Mouse (Mus musculus) heart, adult 18-20 months (tissue): ENCODE measurements around the gene Slc6a12. TPM values are rescaled to one million over a fixed set of nuclear protein-coding genes. Genes with fewer than 3 reads are reported as not detected.
A peak's percentile ranks its signal among the peaks of the same experiment; 100 is the strongest.

Experiments used
- DNase-seq, 2 experiments: peaks; one replicate each; pipeline ENCODE4 v3.0.0; 2021 to 2022; ENCODE audit warnings: mixed read lengths in 1 of 2
- microRNA-seq, 2 experiments: library from miRNA; unstranded; fragments of <30 nt; microRNA quantifications; one replicate each; pipeline ENCODE4 v1.2.0; 2022
- total RNA-seq, 2 experiments: library from RNA; stranded (reverse); gene quantifications; 2 replicates each; pipeline ENCODE4 v1.2.3; 2021

The Slc6a12 gene
- total RNA-seq, 2 experiments from 2014 or later: not detected

DNA sequence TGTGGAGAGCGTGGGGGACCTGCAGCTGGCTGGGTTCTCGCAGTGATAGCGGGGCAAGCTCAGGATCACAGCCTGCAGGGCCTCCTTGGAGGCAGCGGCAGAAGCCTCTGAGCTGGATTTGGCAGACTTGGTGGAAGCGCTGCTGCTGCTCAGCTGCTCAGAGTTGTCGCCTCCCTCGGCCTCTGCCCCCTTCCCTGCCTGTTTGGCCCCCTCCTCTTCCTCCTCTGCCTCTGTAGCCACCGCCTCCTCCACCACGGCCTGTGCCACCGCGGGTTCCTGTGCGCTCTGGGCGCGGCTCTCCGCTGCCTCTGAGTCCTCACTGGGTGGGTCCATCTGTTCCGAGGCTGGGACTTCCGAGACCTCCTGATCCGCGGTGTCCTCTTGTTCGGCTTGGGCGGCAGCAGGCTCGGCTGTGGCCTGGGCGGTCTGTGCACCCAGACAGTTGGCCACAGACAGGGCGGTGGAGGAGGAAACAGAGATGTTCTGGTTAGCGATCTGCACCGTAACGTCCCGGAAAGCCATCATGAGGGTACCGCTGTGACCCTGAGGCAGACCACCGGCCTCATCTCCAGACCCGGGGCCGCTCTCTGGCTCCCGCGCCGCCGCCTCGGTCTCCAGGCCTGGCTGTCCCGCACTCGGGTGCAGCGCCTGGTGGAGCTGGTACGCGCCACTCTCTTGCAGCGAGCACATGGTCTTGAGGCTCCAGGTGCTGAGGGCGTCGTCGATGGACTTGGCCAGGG is 69.9 kb downstream of the Slc6a12 start:
- peak; percentile 9 to 11 for DNase-seq

Small RNA genes within 50 kb of the gene (microRNA-seq; reads per million reads assigned to microRNA genes)
- gene Gm24855: 0 reads per million in 2 experiments

Other genes starting within 250 kb of the Slc6a12 start
- 100 to 1,000 TPM; 109 to 123 TPM for gene Mical3, start 212.1 kb upstream of the Slc6a12 start, total RNA-seq
- 1 to 10 TPM; 6.7 to 7.9 TPM for gene Pex26, start 159.4 kb upstream of the Slc6a12 start, total RNA-seq
- gene Tuba8, start 132.4 kb upstream of the Slc6a12 start, total RNA-seq: 100 to 1,000 TPM; 145 to 182 TPM
- 1 to 10 TPM; 1.3 to 1.7 TPM for gene Usp18, start 97.2 kb upstream of the Slc6a12 start, total RNA-seq
- gene Slc6a13, start 42.8 kb upstream of the Slc6a12 start, total RNA-seq: under 1 TPM; 0.21 to 0.35 TPM
- under 1 TPM; 0.41 to 0.62 TPM for gene Iqsec3, start 130.6 kb downstream of the Slc6a12 start, total RNA-seq